Mouse (Mus musculus) heart, adult 2 months (tissue): ENCODE results near the gene Eya4. TPM values are rescaled to one million over a fixed set of nuclear protein-coding genes. Genes with fewer than 3 reads are reported as not detected.

Source experiments
- DNase-seq, 2 experiments: peaks; one replicate each; pipeline ENCODE4 v3.0.0; 2021
- H3K27ac ChIP-seq: fragments of 200-600 bp; 2 replicates; pipeline ENCODE4 v1.8.1; 2022
- H3K27me3 ChIP-seq: fragments of 200-500 bp; 2 replicates; pipeline ENCODE4 v1.6.1; 2012; ENCODE audit warnings: mild to moderate bottlenecking, low read length, inconsistent platforms, mixed read lengths; ENCODE audit not compliant: control insufficient read depth, insufficient read depth
- H3K36me3 ChIP-seq: fragments of 200-500 bp; 2 replicates; pipeline ENCODE4 v1.6.1; 2012; ENCODE audit warnings: low read length, inconsistent platforms; ENCODE audit not compliant: control insufficient read depth, insufficient read depth
- H3K4me1 ChIP-seq: fragments of 200-500 bp; 2 replicates; pipeline ENCODE4 v1.6.1; 2011; ENCODE audit warnings: low read length; ENCODE audit not compliant: control insufficient read depth, insufficient read depth
- H3K4me3 ChIP-seq: fragments of 200-600 bp; 2 replicates; pipeline ENCODE4 v1.8.1; 2022
- H3K79me2 ChIP-seq: fragments of 200-500 bp; replicated peaks from 2 replicates; pipeline ENCODE4 v1.6.1; 2012; ENCODE audit warnings: mild to moderate bottlenecking, inconsistent platforms, low read length, moderate library complexity, mixed read lengths; ENCODE audit not compliant: control insufficient read depth, insufficient read depth
- H3K9ac ChIP-seq: fragments of 200-500 bp; 2 replicates; pipeline ENCODE4 v1.6.1; 2012; ENCODE audit warnings: low read depth, mild to moderate bottlenecking, control low read depth, inconsistent platforms, low read length, mixed read lengths
- CTCF ChIP-seq: fragments of 200-600 bp; IDR thresholded peaks from 2 replicates; pipeline ENCODE4 v1.8.1; 2022; ENCODE audit warnings: antibody characterized with exemption, mild to moderate bottlenecking, moderate library complexity
- EP300 ChIP-seq: fragments of 200-500 bp; IDR thresholded peaks from 2 replicates; pipeline ENCODE4 v1.6.1; 2011; ENCODE audit warnings: low read depth, low read length, control low read depth; ENCODE audit not compliant: insufficient read depth
- POLR2A ChIP-seq: fragments of 200-500 bp; IDR thresholded peaks from 2 replicates; pipeline ENCODE4 v1.6.1; 2011; ENCODE audit warnings: mild to moderate bottlenecking, low read depth, low read length, control low read depth; ENCODE audit not compliant: insufficient read depth
- WGBS: fragments of 180-500 bp; shearing (Covaris S2); methylation state at CpG from one replicate; pipeline ENCODE4 v1.1.7; 2018; 5-methylcytosine and 5-hydroxymethylcytosine counted together
- intact Hi-C: fragments of 180-260 bp; cut with DNase I; formaldehyde crosslinking; loops from one replicate; pipeline ENCODE4 v1.15.1; 2025
- polyA plus RNA-seq: library from polyadenylated mRNA; depleted of rRNA; stranded (reverse); fragments of >200 nt; gene quantifications from 2 replicates; pipeline ENCODE4 v1.2.3, GENCODE M21; 2012
- total RNA-seq, 2 experiments: library from RNA; stranded (reverse); gene quantifications; 2 replicates each; pipeline ENCODE4 v1.2.3; 2021

The Eya4 gene
- total and polyA plus RNA-seq, 3 experiments, result 0.16 to 0.23 (median 0.23) TPM

- DNase-seq, result no peak
- H3K4me3 ChIP-seq, result no peak overlapping the region
- no peaks in the 10 kb centered on the region for H3K36me3 ChIP-seq
- no peaks in the 10 kb centered on the region for H3K79me2 ChIP-seq
- no peak overlapping the region for H3K9ac ChIP-seq
- 84% methylated on average over 5 of the region's 5 CpGs for WGBS
- intact Hi-C loops, result no loop called here
- no peaks in the 10 kb centered on the region for H3K27me3 ChIP-seq
- H3K27ac ChIP-seq, result no peak overlapping the region
- TF ChIP-seq CTCF (no peak), EP300 (no peak), POLR2A (no peak)
- no peaks in the 10 kb centered on the region for H3K4me1 ChIP-seq
These were observed 127.2 kb downstream of the Eya4 start for GRCm38 (mm10) chr10:23223336-23223735.

- 68% methylated on average over 3 of the region's 3 CpGs for WGBS
- TF ChIP-seq EP300 (no peak), CTCF (no peak), POLR2A (no peak)
- Histone ChIP-seq H3K9ac (no peak overlapping the region), H3K27ac (no peak overlapping the region), H3K4me1 (no peaks in the 10 kb centered on the region), H3K4me3 (no peak overlapping the region), H3K36me3 (no peaks in the 10 kb centered on the region), H3K79me2 (no peaks in the 10 kb centered on the region), H3K27me3 (no peaks in the 10 kb centered on the region)
- no peak for DNase-seq
- intact Hi-C loops, result no loop called here
These were observed 130.2 kb downstream of the Eya4 start for GRCm38 (mm10) chr10:23220432-23220831.

GRCm38 (mm10) chr10:23216815-23217214 is 133.8 kb downstream of the Eya4 start:
- no peak for DNase-seq
- TF ChIP-seq CTCF (no peak), POLR2A (no peak), EP300 (no peak)
- no peaks in the 10 kb centered on the region for H3K4me1 ChIP-seq
- no peaks in the 10 kb centered on the region for H3K27me3 ChIP-seq
- no peak overlapping the region for H3K9ac ChIP-seq
- intact Hi-C loops, result no loop called here
- no peak overlapping the region for H3K4me3 ChIP-seq
- 70% methylated on average over 4 of the region's 4 CpGs for WGBS
- no peaks in the 10 kb centered on the region for H3K36me3 ChIP-seq
- no peak overlapping the region for H3K27ac ChIP-seq
- no peaks in the 10 kb centered on the region for H3K79me2 ChIP-seq

GRCm38 (mm10) chr10:23211381-23211780 is 139.2 kb downstream of the Eya4 start:
- TF ChIP-seq EP300 (no peak), POLR2A (no peak), CTCF (no peak)
- no peaks in the 10 kb centered on the region for H3K36me3 ChIP-seq
- intact Hi-C loops, result no loop called here
- no peaks in the 10 kb centered on the region for H3K27me3 ChIP-seq
- H3K9ac ChIP-seq, result no peak overlapping the region
- no peak overlapping the region for H3K27ac ChIP-seq
- H3K4me1 ChIP-seq, result no peaks in the 10 kb centered on the region
- no peak overlapping the region for H3K4me3 ChIP-seq
- 92% methylated on average over 2 of the region's 2 CpGs for WGBS
- DNase-seq, result no peak
- H3K79me2 ChIP-seq, result no peaks in the 10 kb centered on the region

- H3K4me1 ChIP-seq, result no peaks in the 10 kb centered on the region
- no peaks in the 10 kb centered on the region for H3K27me3 ChIP-seq
- peak in 1 of 2 experiments; percentile 4 for DNase-seq
- TF ChIP-seq EP300 (no peak), CTCF (no peak), POLR2A (no peak)
- H3K27ac ChIP-seq, result no peak overlapping the region
- intact Hi-C loops, result no loop called here
- H3K4me3 ChIP-seq, result no peak overlapping the region
- WGBS, result 57% methylated on average over 4 of the region's 4 CpGs
- no peak overlapping the region for H3K9ac ChIP-seq
- H3K36me3 ChIP-seq, result no peaks in the 10 kb centered on the region
- no peaks in the 10 kb centered on the region for H3K79me2 ChIP-seq
These were observed 146.7 kb downstream of the Eya4 start for GRCm38 (mm10) chr10:23203885-23204284.

GRCm38 (mm10) chr10:23203144-23203838 is 147.3 kb downstream of the Eya4 start:
- WGBS, result 80% methylated on average over 10 of the region's 10 CpGs
- Histone ChIP-seq H3K4me3 (no peak overlapping the region), H3K79me2 (no peaks in the 10 kb centered on the region), H3K27ac (no peak overlapping the region), H3K36me3 (no peaks in the 10 kb centered on the region), H3K27me3 (no peaks in the 10 kb centered on the region), H3K9ac (no peak overlapping the region), H3K4me1 (no peaks in the 10 kb centered on the region)
- intact Hi-C loops, result no loop called here
- no peak for DNase-seq
- TF ChIP-seq CTCF (no peak), POLR2A (no peak), EP300 (no peak)
